Mouse (Mus musculus) liver, embryonic 14.5 days (tissue): Measurements from ENCODE around the gene St6galnac6. TPM values are rescaled to one million over a fixed set of nuclear protein-coding genes. Genes with fewer than 3 reads are reported as not detected.

Experiments used
- ATAC-seq: fragments of 200-750 bp; cut with Nextera tagmentation; 2 replicates; pipeline ENCODE4 v1.8.0; 2017; ENCODE audit warnings: moderate number of reproducible peaks, mild to moderate bottlenecking, moderate library complexity; ENCODE audit not compliant: insufficient read depth
- DNase-seq, 3 experiments: peaks; one replicate each; pipeline ENCODE4 v3.0.0-alpha.2; 2012 to 2013; ENCODE audit warnings: low read depth in 3 of 3, low spot score in 3 of 3
- H3K27ac ChIP-seq: fragments of 300-500 bp; sonication (generic); 2 replicates; pipeline ENCODE4 v1.5.1; 2014; ENCODE audit warnings: moderate library complexity, mild to moderate bottlenecking, control low read depth, inconsistent platforms
- H3K27me3 ChIP-seq: fragments of 300-500 bp; sonication (generic); 2 replicates; pipeline ENCODE4 v1.6.1; 2014; ENCODE audit warnings: mild to moderate bottlenecking, low read length, moderate library complexity; ENCODE audit not compliant: control insufficient read depth, insufficient read depth
- H3K36me3 ChIP-seq: fragments of 300-500 bp; sonication (generic); replicated peaks from 2 replicates; pipeline ENCODE4 v1.6.1; 2014; ENCODE audit warnings: low read depth; ENCODE audit not compliant: control insufficient read depth, insufficient read depth
- H3K4me1 ChIP-seq, 2 experiments: fragments of 200-500 bp in 1 of 2; fragments of 300-500 bp in 1 of 2; sonication (generic) in 1 of 2; replicated peaks; 2 replicates each; pipeline ENCODE4 v1.6.1; 2012 to 2014; ENCODE audit warnings: antibody characterized with exemption in 1 of 2, inconsistent platforms in 1 of 2, low read length in 1 of 2; ENCODE audit not compliant: control insufficient read depth in 2 of 2, insufficient read depth in 2 of 2
- H3K4me2 ChIP-seq: fragments of 300-500 bp; sonication (generic); 2 replicates; pipeline ENCODE4 v1.6.1; 2014; ENCODE audit warnings: low read depth, mild to moderate bottlenecking, control low read depth, moderate library complexity
- H3K4me3 ChIP-seq, 2 experiments: fragments of 200-500 bp in 1 of 2; fragments of 300-500 bp in 1 of 2; sonication (generic) in 1 of 2; 2 replicates each; pipeline ENCODE4 v1.5.1; 2012 to 2014; ENCODE audit warnings: low read depth in 2 of 2, low read length in 2 of 2, mild to moderate bottlenecking in 2 of 2, control low read depth in 1 of 2, inconsistent platforms in 1 of 2, moderate library complexity in 1 of 2; ENCODE audit not compliant: insufficient read depth in 1 of 2
- H3K9ac ChIP-seq: fragments of 300-500 bp; sonication (generic); replicated peaks from 2 replicates; pipeline ENCODE4 v1.6.1; 2014; ENCODE audit warnings: mild to moderate bottlenecking, control low read depth, moderate library complexity
- H3K9me3 ChIP-seq: fragments of 300-500 bp; sonication (generic); 2 replicates; pipeline ENCODE4 v1.6.1; 2016; ENCODE audit warnings: low read length, mixed read lengths; ENCODE audit not compliant: control insufficient read depth
- CTCF ChIP-seq: IDR thresholded peaks from 2 replicates; pipeline ENCODE4 v1.5.1; 2016; ENCODE audit warnings: antibody characterized with exemption, low read depth, control low read depth
- EP300 ChIP-seq: IDR thresholded peaks from 2 replicates; pipeline ENCODE4 v1.6.1; 2016; ENCODE audit warnings: antibody characterized with exemption, low read depth
- WGBS: fragments of 180-500 bp; shearing (Covaris S2); extraction: QIAGEN DNeasy Blood & Tissue Kit; methylation state at CpG from one replicate; pipeline ENCODE4 v1.1.7; 2014; ENCODE audit not compliant: insufficient replicate concordance; 5-methylcytosine and 5-hydroxymethylcytosine counted together
- polyA plus RNA-seq, 2 experiments: library from polyadenylated mRNA; depleted of rRNA in 1 of 2; stranded (reverse) in 1 of 2; unstranded in 1 of 2; fragments of >200 nt; fragmentation: Nextera tagmentation in 1 of 2; extraction: Ambion mirVana in 1 of 2; gene quantifications; 2 replicates each; pipeline versions ENCODE4 v1.2.1 to v1.2.3; 2012 to 2014

The St6galnac6 gene
- polyA plus RNA-seq, 2 experiments = 3.2 to 9.9 TPM

- no peak for TF ChIP-seq EP300
- no peak for TF ChIP-seq CTCF
Measured at GRCm38 (mm10) chr2:32570698-32571494, 28.6 kb upstream of the St6galnac6 start, which contains the start of gene Dpm2. Gene Dpm2 (plus strand): TSS chr2:32570858.

GRCm38 (mm10) chr2:32572196-32572595, 27.3 kb upstream of the St6galnac6 start:
- Histone ChIP-seq H3K4me2 (peak overlapping the region; percentile 92), H3K9ac (no peak overlapping the region), H3K4me3 (no peak overlapping the region), H3K27ac (no peak overlapping the region), H3K9me3 (no peaks in the 10 kb centered on the region), H3K4me1 (peaks cover 3 to 10% of the 10 kb centered on the region in 2 experiments; a peak in 3 of 4 replicates), H3K36me3 (no peaks in the 10 kb centered on the region), H3K27me3 (no peaks in the 10 kb centered on the region; the same call in 1 of the 2 replicates)
- TF ChIP-seq EP300 = no peak
- no peak for TF ChIP-seq CTCF
- ATAC-seq (no peak), DNase-seq (no peak)
- 87% methylated on average over 11 of the region's 11 CpGs for WGBS

More at GRCm38 (mm10) chr2:32570698-32571494, 28.6 kb upstream of the St6galnac6 start, which contains the start of gene Dpm2:
- H3K9ac ChIP-seq = peak within 1 kb of the TSS; percentile 81
- H3K4me1 ChIP-seq = peaks cover 3 to 10% of the 10 kb centered on the region in 2 experiments; a peak in 3 of 4 replicates
- under 1% methylated on average over 36 of the region's 36 CpGs for whole genome bisulfite sequencing
- H3K4me3 ChIP-seq = peak within 1 kb of the TSS; percentile 86 to 98
- no peaks in the 10 kb centered on the region; the same call in 1 of the 2 replicates for H3K27me3 ChIP-seq
- no peaks in the 10 kb centered on the region for H3K36me3 ChIP-seq
- ATAC-seq = peak; percentile 86
- peak within 1 kb of the TSS; percentile 19 for H3K27ac ChIP-seq
- peak; percentile 85 to 89 (median 86) for DNase-seq
- peak within 1 kb of the TSS; percentile 92 for H3K4me2 ChIP-seq
- H3K9me3 ChIP-seq = no peaks in the 10 kb centered on the region

- no peak for TF ChIP-seq CTCF
- TF ChIP-seq EP300 = no peak
- H3K4me3 ChIP-seq = peak within 1 kb of the TSS in 1 of 2 experiments; percentile 40; a peak in 2 of 4 replicates
Measured at GRCm38 (mm10) chr2:32574497-32574896, 25.0 kb upstream of the St6galnac6 start, which contains the start of gene Pip5kl1. Gene Pip5kl1 (plus strand): TSS chr2:32574797.

GRCm38 (mm10) chr2:32574901-32575585, 24.5 kb upstream of the St6galnac6 start:
- Histone ChIP-seq H3K9ac (no peak overlapping the region), H3K4me3 (peak overlapping the region in 1 of 2 experiments; percentile 40; a peak in 2 of 4 replicates), H3K27me3 (peaks cover 7% of the 10 kb centered on the region), H3K27ac (no peak overlapping the region), H3K36me3 (no peaks in the 10 kb centered on the region), H3K4me1 (peaks cover 3 to 10% of the 10 kb centered on the region in 2 experiments; a peak in 3 of 4 replicates), H3K9me3 (no peaks in the 10 kb centered on the region), H3K4me2 (peak overlapping the region; percentile 67)
- no peak for ATAC-seq
- WGBS = 4% methylated on average over 26 of the region's 26 CpGs
- peak in 1 of 3 experiments; percentile 46 for DNase-seq
- TF ChIP-seq CTCF (peak; percentile 75), EP300 (no peak)

More at GRCm38 (mm10) chr2:32574497-32574896, 25.0 kb upstream of the St6galnac6 start, which contains the start of gene Pip5kl1:
- peak within 1 kb of the TSS; percentile 67 for H3K4me2 ChIP-seq
- WGBS = 74% methylated on average over 6 of the region's 6 CpGs
- no peak for ATAC-seq
- no peak for DNase-seq
- no peak within 1 kb of the TSS for H3K27ac ChIP-seq
- H3K36me3 ChIP-seq = no peaks in the 10 kb centered on the region
- no peak within 1 kb of the TSS for H3K9ac ChIP-seq
- H3K9me3 ChIP-seq = no peaks in the 10 kb centered on the region
- H3K27me3 ChIP-seq = peaks cover 7% of the 10 kb centered on the region
- peaks cover 3 to 10% of the 10 kb centered on the region in 2 experiments; a peak in 3 of 4 replicates for H3K4me1 ChIP-seq
